Mouse (Mus musculus): Measurements from ENCODE around the gene Rnf5. TPM values are rescaled to one million over a fixed set of nuclear protein-coding genes. Genes with fewer than 3 reads are reported as not detected.

The Rnf5 gene
- polyA plus RNA-seq (2017; shearing (Covaris generic)), result 112 TPM

DNA sequence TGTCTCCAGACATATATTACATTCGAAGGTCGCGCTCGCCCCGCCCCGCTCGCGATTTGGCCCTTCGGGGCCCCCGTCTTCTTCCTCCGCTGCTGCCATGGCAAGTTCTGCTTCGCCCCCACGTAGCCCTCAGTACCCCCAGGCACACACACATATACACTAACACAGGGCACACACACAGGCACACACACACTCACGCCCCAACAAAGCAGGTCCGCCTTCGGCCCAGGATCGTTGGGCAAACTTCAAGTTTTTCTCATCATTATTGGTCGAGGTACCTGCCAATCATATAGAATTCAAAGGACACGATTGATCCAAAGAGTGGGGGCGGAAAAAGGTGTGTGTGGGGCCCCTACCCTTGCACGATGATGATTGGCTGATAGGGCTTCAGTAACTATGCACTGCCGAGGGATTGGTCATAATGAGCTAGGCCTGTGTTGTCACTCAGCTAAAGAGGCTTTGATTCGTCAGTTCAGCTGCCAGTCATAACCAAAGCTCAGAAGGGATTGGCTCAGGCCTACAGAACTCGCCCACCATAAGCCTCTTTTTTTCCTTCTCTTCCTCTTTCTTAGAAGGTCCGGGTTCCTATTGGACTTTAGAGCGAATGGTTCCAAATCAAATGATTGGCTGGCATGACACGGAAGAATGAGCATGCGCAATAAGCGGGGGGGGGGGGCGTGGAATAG is at the start of gene Rnf5:
Gene Rnf5 (minus strand): TSS at position 316 of the 686 bp plus-strand sequence.

DNA sequence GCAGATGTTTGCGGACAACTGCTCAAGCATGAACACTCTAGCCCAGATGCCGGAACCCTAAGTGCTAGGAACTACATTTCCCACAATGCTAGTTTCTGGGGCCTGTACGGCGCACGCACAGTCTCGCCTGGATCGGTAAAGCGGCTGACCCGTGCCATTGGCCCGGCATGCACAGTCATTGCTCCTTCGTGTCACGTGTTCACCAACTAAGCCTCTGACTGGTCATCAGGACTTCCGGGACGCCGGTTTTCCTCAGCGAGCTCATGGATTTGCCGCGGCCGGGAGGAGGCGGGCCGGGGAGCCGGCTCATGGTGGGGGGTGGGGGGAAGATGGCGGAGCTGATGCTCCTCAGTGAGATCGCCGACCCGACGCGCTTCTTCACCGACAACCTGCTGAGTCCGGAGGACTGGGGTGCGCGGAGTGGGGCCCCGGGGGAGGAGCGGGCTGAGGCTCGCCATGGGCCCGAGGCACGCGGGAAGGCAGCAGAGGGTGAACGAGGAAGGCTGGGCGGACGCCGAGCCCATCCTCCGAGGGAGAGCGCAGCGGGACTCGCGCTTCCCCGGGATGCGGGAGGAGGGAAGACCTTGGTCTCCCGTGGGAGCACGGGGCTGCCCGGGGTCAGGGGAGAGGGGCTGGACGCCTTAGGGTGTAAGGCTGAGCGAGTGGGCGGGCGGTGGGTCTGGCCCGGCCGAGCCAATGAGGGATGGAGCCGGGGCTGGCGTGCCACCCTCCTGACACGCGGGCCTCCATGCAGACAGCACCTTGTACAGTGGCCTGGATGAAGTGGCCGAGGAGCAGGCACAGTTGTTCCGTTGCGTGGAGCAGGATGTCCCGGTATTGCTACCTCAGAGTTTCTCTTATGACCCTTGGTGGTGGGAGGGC is 43.7 kb upstream of the Rnf5 start, which contains the start of gene Atf6b:
Gene Atf6b (plus strand): TSS at position 241 of the 882 bp plus-strand sequence.

DNA sequence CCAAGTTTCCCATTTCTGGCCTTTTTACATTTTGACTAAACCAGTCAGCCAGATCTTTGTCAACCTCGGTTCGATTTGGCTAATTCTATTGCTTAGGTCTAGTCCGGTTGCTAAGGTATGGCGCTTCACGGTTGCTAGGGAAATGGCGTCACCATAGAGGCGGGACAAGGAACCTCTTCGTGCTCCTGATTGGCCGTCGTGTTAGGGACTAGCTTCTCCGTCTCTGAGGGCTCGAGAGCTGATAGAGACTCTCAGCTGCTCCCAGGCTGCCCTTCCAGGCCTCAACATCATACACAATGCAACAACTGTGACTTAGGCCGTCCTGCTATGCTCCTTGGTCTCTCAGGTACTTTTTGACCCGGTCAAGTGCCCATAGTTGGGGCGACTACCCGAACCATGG is 41.1 kb upstream of the Rnf5 start, which contains the start of gene Fkbpl:
Gene Fkbpl (plus strand): TSS at position 157 of the 400 bp plus-strand sequence.

DNA sequence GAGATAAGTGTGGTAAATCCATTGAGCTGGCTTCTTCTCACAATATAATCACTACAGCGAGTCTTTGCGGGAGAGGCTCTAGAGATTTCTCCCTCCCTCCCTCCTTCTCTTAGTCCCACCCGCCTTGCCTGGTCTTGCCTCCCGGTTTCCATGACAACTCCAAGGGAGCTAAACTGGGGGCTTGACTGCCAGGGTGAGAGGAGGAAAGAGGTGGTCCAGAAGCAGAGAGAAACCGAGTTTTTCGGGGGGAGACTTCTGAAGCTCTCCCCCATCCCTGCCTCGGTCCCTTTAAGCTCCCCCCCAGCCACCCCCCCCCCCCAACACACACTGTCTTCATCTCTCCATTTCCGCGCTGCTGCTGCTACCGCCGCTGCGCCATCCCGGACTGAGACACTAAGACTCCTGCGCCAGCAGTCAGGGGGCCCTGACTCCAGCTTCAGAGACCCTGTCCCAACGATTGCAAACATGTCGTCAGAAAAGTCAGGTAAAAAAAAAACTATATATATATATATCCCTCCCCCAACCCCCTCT is 25.8 kb upstream of the Rnf5 start, which contains the start of gene Prrt1:
Gene Prrt1 (plus strand): TSS at position 313 of the 531 bp plus-strand sequence.

DNA sequence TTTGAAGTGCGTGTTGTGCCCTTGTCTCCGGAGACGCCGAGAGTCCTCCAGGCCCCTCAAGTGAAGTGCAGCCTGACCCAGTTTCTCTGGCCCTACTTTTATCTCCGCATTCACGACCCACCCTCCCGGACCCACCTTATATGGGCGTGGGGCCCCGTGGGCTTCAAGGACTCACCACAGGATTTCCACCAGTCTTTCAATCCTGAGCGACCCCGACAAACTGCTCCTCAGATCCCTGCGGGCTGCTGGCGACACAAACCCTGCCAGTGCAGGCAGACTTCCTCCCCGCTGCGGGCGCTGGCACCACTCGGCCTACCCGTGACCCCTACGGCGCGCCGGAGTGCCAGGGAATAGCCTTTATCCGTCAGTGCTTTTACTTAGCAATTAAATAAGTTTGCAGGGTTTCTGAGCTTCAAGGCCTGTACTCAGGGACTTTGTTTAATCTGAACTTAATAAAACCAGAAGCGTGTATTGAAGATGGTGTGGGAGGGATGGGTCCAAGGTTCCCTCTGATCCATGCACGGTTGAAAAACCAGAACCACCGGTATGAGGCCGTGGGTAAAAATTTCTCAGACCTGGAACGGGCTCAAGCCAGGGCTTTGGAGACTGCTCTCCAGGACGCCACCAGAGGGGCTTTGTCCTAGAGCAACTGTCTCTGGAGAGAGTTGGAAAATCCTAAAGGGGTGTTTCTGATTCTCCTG is 24.6 kb upstream of the Rnf5 start, which contains the start of gene Ppt2:
Gene Ppt2 (minus strand): TSS at position 568 of the 701 bp plus-strand sequence.

DNA sequence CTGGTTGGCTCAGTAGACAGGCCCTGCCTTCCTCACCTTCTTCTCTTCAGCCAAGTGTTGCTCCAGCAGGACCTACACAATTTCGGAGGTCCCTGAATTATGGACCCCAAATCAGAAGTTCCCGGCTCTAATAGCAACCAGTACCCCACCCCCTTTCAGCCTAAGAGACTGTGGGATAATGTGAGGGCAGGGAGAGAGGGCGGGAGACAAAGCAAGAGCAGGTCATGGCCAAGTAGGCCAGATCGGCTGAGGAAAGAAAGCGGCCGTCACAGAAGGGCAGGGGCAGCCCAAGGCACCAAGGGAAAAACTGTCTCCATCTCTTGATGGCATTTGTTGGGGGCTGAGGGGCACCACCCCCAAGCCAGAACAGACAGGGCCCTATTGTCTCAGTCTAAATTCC is 12.4 kb upstream of the Rnf5 start, which contains the start of gene Egfl8:
Gene Egfl8 (minus strand): TSS at position 101 of the 400 bp plus-strand sequence.

DNA sequence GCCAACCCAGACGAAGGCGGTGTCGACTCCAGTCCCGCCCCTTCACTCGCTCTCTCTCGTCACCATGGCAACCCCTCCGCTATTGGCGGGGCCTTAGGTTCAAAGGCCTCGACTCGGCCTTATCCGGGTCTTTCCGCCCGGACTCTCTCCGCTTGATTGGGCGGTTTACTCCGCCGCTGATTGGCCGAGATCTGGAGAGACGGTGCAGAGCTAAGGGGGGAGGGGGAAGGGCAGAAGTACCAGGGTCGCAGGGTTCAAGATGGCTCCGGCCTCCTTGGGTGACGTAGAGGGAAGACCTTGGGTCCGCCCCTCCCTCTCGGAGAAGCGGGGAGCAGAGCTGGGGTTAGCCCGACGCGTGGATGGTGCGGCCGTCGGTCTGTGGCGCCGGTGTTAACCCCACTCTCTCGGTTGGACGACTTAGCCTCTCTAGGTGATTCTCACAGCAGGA is 595 bp upstream of the Rnf5 start, which contains the start of gene Agpat1:
Gene Agpat1 (plus strand): TSS at position 202 of the 448 bp plus-strand sequence.

DNA sequence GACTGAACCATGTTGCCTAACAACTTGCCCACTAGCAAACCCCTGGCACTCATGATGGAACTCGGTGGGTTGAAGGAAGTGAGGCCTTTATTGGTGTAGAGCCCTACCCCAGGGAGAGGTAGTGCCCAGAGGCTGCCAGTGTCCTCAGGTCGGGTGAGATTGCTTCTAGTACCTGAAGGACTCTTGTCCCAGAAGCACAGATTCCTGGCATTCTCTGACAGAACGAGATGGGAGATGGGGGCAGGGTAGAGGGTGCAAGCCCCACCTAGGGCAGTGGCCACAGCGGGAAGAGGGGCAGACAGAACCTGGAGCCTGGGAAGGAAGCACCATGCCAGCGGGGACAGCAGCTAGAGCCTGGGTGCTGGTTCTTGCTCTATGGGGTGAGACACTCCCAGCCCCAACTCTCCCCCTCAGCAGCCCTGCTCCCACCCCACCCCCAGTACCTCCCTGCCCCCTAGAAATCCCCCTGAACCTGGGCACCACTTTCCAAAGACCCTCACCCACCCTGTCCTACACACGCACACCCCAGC is 5.9 kb downstream of the Rnf5 start, which contains the start of gene Ager:
Gene Ager (plus strand): TSS at position 297 of the 530 bp plus-strand sequence.

DNA sequence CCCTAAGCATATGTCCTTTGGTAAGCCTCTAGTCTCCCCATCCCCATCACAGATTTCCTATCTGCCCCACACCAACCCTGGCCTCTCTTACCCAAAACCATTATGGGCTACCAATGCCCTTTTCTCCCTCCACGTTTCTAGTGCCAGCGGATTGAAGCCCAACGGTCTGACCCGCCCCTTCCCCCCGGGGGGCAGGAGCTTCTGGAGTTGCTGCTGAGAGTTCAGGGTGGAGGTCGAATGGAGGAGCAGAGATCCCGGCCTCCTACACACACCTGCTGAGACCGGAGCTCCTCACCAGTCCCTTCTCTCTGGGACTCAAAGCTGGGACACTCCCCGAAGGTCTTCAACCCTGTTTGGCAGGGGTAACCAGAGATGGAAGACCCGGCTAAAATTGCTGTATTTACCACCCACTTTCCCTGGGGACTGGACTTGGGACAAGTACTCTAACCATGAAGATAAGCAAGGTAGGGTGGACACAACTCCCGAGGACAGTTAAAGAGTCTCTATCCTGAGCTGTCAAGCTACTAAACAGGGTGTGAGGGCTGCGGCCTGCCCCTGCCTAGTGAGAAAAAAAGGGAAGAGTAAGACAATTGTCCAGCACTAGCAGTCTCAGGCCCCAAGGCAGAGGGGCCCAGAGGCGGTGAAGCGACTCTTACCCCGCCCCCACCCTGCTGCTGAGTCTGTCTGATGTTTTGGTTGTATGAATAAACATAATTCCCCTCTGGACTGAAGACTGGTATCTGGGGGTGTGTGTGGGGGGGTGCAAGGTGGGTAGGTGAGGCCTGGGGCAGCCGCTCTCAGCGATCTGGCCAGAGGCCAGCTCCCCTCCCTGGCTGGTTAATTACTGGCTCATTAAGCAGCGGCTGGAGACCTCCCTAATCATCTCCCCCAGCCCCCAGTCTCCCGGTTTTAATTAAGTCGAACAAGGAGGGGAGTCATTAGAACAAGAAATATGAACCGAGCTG is 12.2 kb downstream of the Rnf5 start, which contains the start of gene Pbx2:
Gene Pbx2 (plus strand): TSS at position 238 of the 965 bp plus-strand sequence.

DNA sequence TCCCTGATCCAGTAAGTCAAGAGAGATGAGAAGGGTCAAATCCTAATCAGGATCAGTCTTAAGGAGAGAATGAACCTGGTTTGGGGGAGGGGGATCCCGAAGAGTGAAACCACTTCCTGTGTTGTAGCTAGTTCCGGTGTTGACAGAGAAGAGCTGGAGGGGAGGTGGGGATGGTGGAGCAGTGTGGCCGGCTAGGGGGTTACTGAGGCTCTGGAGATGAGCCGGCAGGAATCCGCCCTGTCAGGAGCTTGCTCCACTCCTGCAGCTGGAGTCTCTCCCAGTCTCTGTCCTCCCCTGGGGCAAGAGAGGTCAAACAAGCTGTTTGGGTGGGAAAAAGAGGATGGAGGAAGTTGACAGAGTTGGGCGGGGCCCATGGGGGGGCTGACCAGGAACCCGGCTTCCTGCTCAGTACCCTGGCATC is 13.8 kb downstream of the Rnf5 start, which contains the start of gene Gpsm3:
Gene Gpsm3 (plus strand): TSS at position 126 of the 421 bp plus-strand sequence.

DNA sequence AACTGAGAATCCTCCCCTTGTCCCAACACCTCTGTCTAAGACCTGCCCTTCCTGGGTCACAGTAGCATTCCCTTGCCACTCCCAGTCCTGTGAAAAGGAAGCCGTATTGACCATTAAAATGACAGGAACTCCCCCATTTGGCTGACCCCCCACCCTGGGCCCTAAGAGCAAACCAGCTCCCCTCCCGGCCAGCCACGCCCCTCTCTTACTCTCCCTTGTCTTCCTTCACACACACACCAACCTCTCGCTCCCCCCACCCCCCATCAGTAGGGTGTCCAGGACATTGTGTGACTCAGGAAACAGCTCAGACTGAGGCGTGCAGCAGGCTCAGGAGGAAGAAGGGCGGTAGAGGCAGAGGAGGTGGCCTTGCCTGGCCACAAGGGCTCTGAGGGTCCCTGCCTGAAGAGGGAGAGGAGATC is 39.5 kb downstream of the Rnf5 start, which contains the start of gene Notch4:
Gene Notch4 (plus strand): TSS at position 266 of the 419 bp plus-strand sequence.

Other genes starting within 250 kb of the Rnf5 start
- gene Btnl2, start 248.9 kb downstream of the Rnf5 start, polyA plus RNA-seq (2017; shearing (Covaris generic)), result 0.39 TPM
- gene Btnl1, start 226.6 kb downstream of the Rnf5 start, polyA plus RNA-seq (2017; shearing (Covaris generic)), result not detected
- 0.27 TPM for gene BC051142, start 204.9 kb downstream of the Rnf5 start, polyA plus RNA-seq (2017; shearing (Covaris generic))
- gene Btnl4, start 126.4 kb downstream of the Rnf5 start, polyA plus RNA-seq (2017; shearing (Covaris generic)), result 0.48 TPM
- gene Btnl6, start 86.3 kb downstream of the Rnf5 start, polyA plus RNA-seq (2017; shearing (Covaris generic)), result 0.35 TPM
- 0.15 TPM for gene Notch4, start 39.4 kb downstream of the Rnf5 start, polyA plus RNA-seq (2017; shearing (Covaris generic))
- 287 TPM for gene Gpsm3, start 13.9 kb downstream of the Rnf5 start, polyA plus RNA-seq (2017; shearing (Covaris generic))
- gene Pbx2, start 12.4 kb downstream of the Rnf5 start, polyA plus RNA-seq (2017; shearing (Covaris generic)), result 12.4 TPM
- gene Ager, start 5.8 kb downstream of the Rnf5 start, polyA plus RNA-seq (2017; shearing (Covaris generic)), result 2.2 TPM
- 31.1 TPM for gene Agpat1, start 572 bp upstream of the Rnf5 start, polyA plus RNA-seq (2017; shearing (Covaris generic))
- 4.0 TPM for gene Egfl8, start 12.3 kb upstream of the Rnf5 start, polyA plus RNA-seq (2017; shearing (Covaris generic))
- 21.7 TPM for gene Ppt2, start 24.8 kb upstream of the Rnf5 start, polyA plus RNA-seq (2017; shearing (Covaris generic))
- gene Prrt1, start 25.8 kb upstream of the Rnf5 start, polyA plus RNA-seq (2017; shearing (Covaris generic)), result 1.9 TPM
- gene Fkbpl, start 41.1 kb upstream of the Rnf5 start, polyA plus RNA-seq (2017; shearing (Covaris generic)), result 5.1 TPM
- 80.4 TPM for gene Atf6b, start 43.5 kb upstream of the Rnf5 start, polyA plus RNA-seq (2017; shearing (Covaris generic))
- gene Tnxb, start 66.8 kb upstream of the Rnf5 start, polyA plus RNA-seq (2017; shearing (Covaris generic)), result not detected
- gene C4b, start 140.2 kb upstream of the Rnf5 start, polyA plus RNA-seq (2017; shearing (Covaris generic)), result 0.12 TPM
- not detected for gene Cyp21a1, start 200.9 kb upstream of the Rnf5 start, polyA plus RNA-seq (2017; shearing (Covaris generic))
- gene Stk19, start 233.3 kb upstream of the Rnf5 start, polyA plus RNA-seq (2017; shearing (Covaris generic)), result 38.5 TPM
- 73.8 TPM for gene Dxo, start 233.3 kb upstream of the Rnf5 start, polyA plus RNA-seq (2017; shearing (Covaris generic))
- 150 TPM for gene Skiv2l, start 246.5 kb upstream of the Rnf5 start, polyA plus RNA-seq (2017; shearing (Covaris generic))
- 41.3 TPM for gene Nelfe, start 246.7 kb upstream of the Rnf5 start, polyA plus RNA-seq (2017; shearing (Covaris generic))